Mouse (Mus musculus) neural tube, embryonic 15.5 days (tissue): ENCODE data around the gene Zfp593. TPM values are rescaled to one million over a fixed set of nuclear protein-coding genes. Genes with fewer than 3 reads are reported as not detected.

Experiments used
- ATAC-seq: fragments of 200-750 bp; cut with Nextera tagmentation; 2 replicates; pipeline ENCODE4 v1.8.0; 2017; ENCODE audit warnings: mild to moderate bottlenecking, moderate TSS enrichment, moderate library complexity; ENCODE audit not compliant: low FRiP score
- H3K27ac ChIP-seq: fragments of 300-500 bp; sonication (generic); replicated peaks from 2 replicates; pipeline ENCODE4 v1.5.1; 2015; ENCODE audit warnings: mild to moderate bottlenecking, inconsistent platforms
- H3K27me3 ChIP-seq: fragments of 300-500 bp; sonication (generic); replicated peaks from 2 replicates; pipeline ENCODE4 v1.6.1; 2015; ENCODE audit warnings: inconsistent platforms
- H3K36me3 ChIP-seq: fragments of 300-500 bp; sonication (generic); 2 replicates; pipeline ENCODE4 v1.6.1; 2015; ENCODE audit warnings: inconsistent platforms
- H3K4me1 ChIP-seq: fragments of 300-500 bp; sonication (generic); 2 replicates; pipeline ENCODE4 v1.6.1; 2015; ENCODE audit warnings: inconsistent platforms
- H3K4me2 ChIP-seq: fragments of 300-500 bp; sonication (generic); 2 replicates; pipeline ENCODE4 v1.6.1; 2015; ENCODE audit warnings: inconsistent platforms, mild to moderate bottlenecking, moderate library complexity
- H3K4me3 ChIP-seq: fragments of 300-500 bp; sonication (generic); replicated peaks from 2 replicates; pipeline ENCODE4 v1.5.1; 2015; ENCODE audit warnings: mild to moderate bottlenecking, inconsistent platforms
- H3K9ac ChIP-seq: fragments of 300-500 bp; sonication (generic); replicated peaks from 2 replicates; pipeline ENCODE4 v1.6.1; 2015; ENCODE audit warnings: mild to moderate bottlenecking, inconsistent platforms
- H3K9me3 ChIP-seq: fragments of 300-500 bp; sonication (generic); replicated peaks from 2 replicates; pipeline ENCODE4 v1.6.1; 2016; ENCODE audit warnings: inconsistent platforms
- WGBS: fragments of 180-500 bp; shearing (Covaris S2); methylation state at CpG from one replicate; pipeline ENCODE4 v1.1.7; 2015; ENCODE audit warnings: mixed read lengths; 5-methylcytosine and 5-hydroxymethylcytosine counted together
- polyA plus RNA-seq: library from polyadenylated mRNA; unstranded; fragments of >200 nt; fragmentation: Nextera tagmentation; extraction: Ambion mirVana; gene quantifications from 2 replicates; pipeline ENCODE4 v1.2.1, GENCODE M21; 2015

Gene Zfp593
- polyA plus RNA-seq, 1 experiment from 2014 or later: 13.9 TPM

- Histone ChIP-seq H3K27me3 (no peaks in the 10 kb centered on the region), H3K9ac (no peak overlapping the region), H3K9me3 (no peaks in the 10 kb centered on the region), H3K36me3 (no peaks in the 10 kb centered on the region), H3K4me1 (no peaks in the 10 kb centered on the region), H3K4me3 (no peak overlapping the region), H3K27ac (no peak overlapping the region), H3K4me2 (no peak overlapping the region)
- ATAC-seq: no peak
- 89% methylated on average over 17 of the region's 17 CpGs for WGBS
These were observed 42.0 kb downstream of the Zfp593 start for GRCm38 (mm10) chr4:134203340-134203896.

GRCm38 (mm10) chr4:134202904-134203303, 42.5 kb downstream of the Zfp593 start, which contains the start of gene Gm7534:
Gene Gm7534, minus strand, starts transcription at chr4:134203004.
- H3K4me2 ChIP-seq: no peak within 1 kb of the TSS
- H3K36me3 ChIP-seq: no peaks in the 10 kb centered on the region
- no peaks in the 10 kb centered on the region for H3K27me3 ChIP-seq
- WGBS: 96% methylated on average over 4 of the region's 4 CpGs
- no peak within 1 kb of the TSS for H3K9ac ChIP-seq
- no peak within 1 kb of the TSS for H3K4me3 ChIP-seq
- H3K27ac ChIP-seq: no peak within 1 kb of the TSS
- H3K4me1 ChIP-seq: no peaks in the 10 kb centered on the region
- no peaks in the 10 kb centered on the region for H3K9me3 ChIP-seq
- ATAC-seq: no peak

DNA sequence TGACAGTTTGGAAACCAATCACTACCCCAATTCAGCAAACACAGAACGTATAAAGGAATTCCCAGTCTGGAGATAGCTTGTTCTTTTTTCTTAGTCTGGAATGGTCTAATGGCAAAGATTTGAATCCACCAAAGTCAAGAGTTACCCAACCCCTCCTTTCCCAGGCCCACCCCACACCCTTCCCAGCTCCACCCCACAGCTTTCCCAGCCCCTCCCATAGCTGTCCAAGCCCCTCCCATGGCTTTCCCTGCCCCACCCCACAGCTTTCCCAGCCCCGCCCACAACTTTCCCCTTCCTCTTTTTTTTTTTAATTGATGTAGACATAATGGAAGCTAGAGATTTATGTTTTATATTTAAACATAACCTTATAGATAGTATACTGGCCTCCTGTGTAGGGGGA, 46.0 kb downstream of the Zfp593 start:
- 78% methylated on average over 2 of the region's 2 CpGs for WGBS
- H3K4me3 ChIP-seq: no peak overlapping the region
- no peaks in the 10 kb centered on the region for H3K27me3 ChIP-seq

More for the DNA sequence above, 46.0 kb downstream of the Zfp593 start:
- Histone ChIP-seq H3K9me3 (no peaks in the 10 kb centered on the region), H3K4me1 (no peaks in the 10 kb centered on the region), H3K9ac (no peak overlapping the region), H3K36me3 (no peaks in the 10 kb centered on the region), H3K4me2 (no peak overlapping the region), H3K27ac (no peak overlapping the region)
- no peak for ATAC-seq

Other genes with a start within 250 kb of the Zfp593 start
- gene Dhdds, start 244.7 kb downstream of the Zfp593 start, polyA plus RNA-seq: 47.0 and 47.4 TPM in 2 replicates
- 0.19 and 0.37 TPM in 2 replicates for gene Lin28a, start 226.8 kb downstream of the Zfp593 start, polyA plus RNA-seq
- gene Zfp683, start 191.8 kb downstream of the Zfp593 start, polyA plus RNA-seq: not detected in 2 replicates
- gene Crybg2, start 184.8 kb downstream of the Zfp593 start, polyA plus RNA-seq: 2.5 and 3.7 TPM in 2 replicates
- 5.6 and 29.0 TPM in 2 replicates for gene Cd52, start 150.5 kb downstream of the Zfp593 start, polyA plus RNA-seq
- 16.2 and 19.4 TPM in 2 replicates for gene Ubxn11, start 143.0 kb downstream of the Zfp593 start, polyA plus RNA-seq
- 436 and 479 TPM in 2 replicates for gene Sh3bgrl3, start 116.8 kb downstream of the Zfp593 start, polyA plus RNA-seq
- 18.9 and 34.8 TPM in 2 replicates for gene Cep85, start 58.5 kb downstream of the Zfp593 start, polyA plus RNA-seq
- gene Gm7534, start 42.6 kb downstream of the Zfp593 start, polyA plus RNA-seq: not detected in 2 replicates
- gene Catsper4, start 18.2 kb downstream of the Zfp593 start, polyA plus RNA-seq: not detected in 2 replicates
- 0.20 and 1.4 TPM in 2 replicates for gene Cnksr1, start 7.2 kb downstream of the Zfp593 start, polyA plus RNA-seq
- 0.42 TPM in 1 of 2 replicates, not detected in the other for gene E130218I03Rik, start 1.9 kb downstream of the Zfp593 start, polyA plus RNA-seq
- gene Gm30191, start 1.3 kb upstream of the Zfp593 start, polyA plus RNA-seq: not detected in 2 replicates
- gene Grrp1, start 8.5 kb upstream of the Zfp593 start, polyA plus RNA-seq: 14.2 and 17.0 TPM in 2 replicates
- gene Pdik1l, start 42.3 kb upstream of the Zfp593 start, polyA plus RNA-seq: 32.1 and 33.9 TPM in 2 replicates
- 1.2 and 1.4 TPM in 2 replicates for gene Trim63, start 69.5 kb upstream of the Zfp593 start, polyA plus RNA-seq
- gene Slc30a2, start 97.6 kb upstream of the Zfp593 start, polyA plus RNA-seq: 0.14 and 0.20 TPM in 2 replicates
- 0.75 and 1.2 TPM in 2 replicates for gene Extl1, start 138.3 kb upstream of the Zfp593 start, polyA plus RNA-seq
- gene Pafah2, start 150.7 kb upstream of the Zfp593 start, polyA plus RNA-seq: 7.5 and 8.9 TPM in 2 replicates
- 4,048 and 4,915 TPM in 2 replicates for gene Stmn1, start 222.7 kb upstream of the Zfp593 start, polyA plus RNA-seq